Mouse (Mus musculus): Measurements from ENCODE around the gene Gusb. TPM values are rescaled to one million over a fixed set of nuclear protein-coding genes. Genes with fewer than 3 reads are reported as not detected.

Gene Gusb
- polyA plus RNA-seq, 1 experiment from 2014 or later = 46.9 TPM

DNA sequence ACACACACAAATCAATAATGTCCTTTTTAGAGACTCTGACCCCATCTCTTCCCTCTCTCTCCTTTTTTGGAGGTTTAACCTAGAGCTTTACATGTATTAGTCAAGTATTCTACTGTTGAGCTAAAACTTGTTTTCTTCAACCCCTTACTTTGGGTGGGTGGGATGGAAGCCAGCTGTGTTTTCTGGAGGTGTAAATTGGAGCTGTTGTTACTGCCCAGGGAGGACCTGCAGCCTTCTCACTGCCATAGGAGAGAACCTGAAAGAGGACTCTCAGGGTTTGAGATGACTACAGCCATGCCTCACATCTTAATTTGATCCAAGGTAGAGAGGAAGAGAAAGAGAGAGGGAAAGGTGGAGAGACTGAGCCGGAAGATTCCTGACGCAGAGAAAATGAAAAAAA lies 62.6 kb downstream of the Gusb start:
- peaks cover 7% of the 10 kb centered on the region for H3K36me3 ChIP-seq
- H3K4me3 ChIP-seq = no peak overlapping the region
- no peak overlapping the region for H3K9ac ChIP-seq
- no peaks in the 10 kb centered on the region for H3K27me3 ChIP-seq (replicated peaks)
- peaks cover 11% of the 10 kb centered on the region for H3K4me1 ChIP-seq
- WGBS = 42% methylated on average over 2 of the region's 2 CpGs
- H3K27ac ChIP-seq (replicated peaks) = no peak overlapping the region
- ATAC-seq (ENCODE audit: extremely low read depth, insufficient number of reproducible peaks, low FRiP score, low TSS enrichment) = no peak
- H3K4me2 ChIP-seq = no peak overlapping the region
- H3K9me3 ChIP-seq = no peaks in the 10 kb centered on the region

Other genes starting within 250 kb of the Gusb start
- 24.6 and 28.2 TPM in 2 replicates for gene Psph, start 215.6 kb downstream of the Gusb start, polyA plus RNA-seq (2015; fragmentation: Nextera tagmentation; extraction: Ambion mirVana)
- gene Sumf2, start 156.1 kb downstream of the Gusb start, polyA plus RNA-seq (2015; fragmentation: Nextera tagmentation; extraction: Ambion mirVana) = 26.8 and 28.7 TPM in 2 replicates
- 837 and 1,007 TPM in 2 replicates for gene Chchd2, start 115.6 kb downstream of the Gusb start, polyA plus RNA-seq (2015; fragmentation: Nextera tagmentation; extraction: Ambion mirVana)
- gene Zbed5, start 107.3 kb downstream of the Gusb start, polyA plus RNA-seq (2015; fragmentation: Nextera tagmentation; extraction: Ambion mirVana) = 3.3 and 3.9 TPM in 2 replicates
- gene Phkg1, start 104.5 kb downstream of the Gusb start, polyA plus RNA-seq (2015; fragmentation: Nextera tagmentation; extraction: Ambion mirVana) = 0.76 and 1.4 TPM in 2 replicates
- 1.6 and 1.7 TPM in 2 replicates for gene Nupr1l, start 94.5 kb downstream of the Gusb start, polyA plus RNA-seq (2015; fragmentation: Nextera tagmentation; extraction: Ambion mirVana)
- 13.7 and 14.3 TPM in 2 replicates for gene Vkorc1l1, start 61.1 kb downstream of the Gusb start, polyA plus RNA-seq (2015; fragmentation: Nextera tagmentation; extraction: Ambion mirVana)
- 18.4 and 18.7 TPM in 2 replicates for gene Asl, start 26.2 kb upstream of the Gusb start, polyA plus RNA-seq (2015; fragmentation: Nextera tagmentation; extraction: Ambion mirVana)
- 23.8 and 27.0 TPM in 2 replicates for gene Crcp, start 26.2 kb upstream of the Gusb start, polyA plus RNA-seq (2015; fragmentation: Nextera tagmentation; extraction: Ambion mirVana)
- gene Tpst1, start 70.3 kb upstream of the Gusb start, polyA plus RNA-seq (2015; fragmentation: Nextera tagmentation; extraction: Ambion mirVana) = 24.3 and 27.2 TPM in 2 replicates
- 4.0 and 4.6 TPM in 2 replicates for gene Kctd7, start 141.8 kb upstream of the Gusb start, polyA plus RNA-seq (2015; fragmentation: Nextera tagmentation; extraction: Ambion mirVana)
- gene Rabgef1, start 168.7 kb upstream of the Gusb start, polyA plus RNA-seq (2015; fragmentation: Nextera tagmentation; extraction: Ambion mirVana) = 18.3 and 19.9 TPM in 2 replicates
- 24.7 and 33.5 TPM in 2 replicates for gene Tmem248, start 214.0 kb upstream of the Gusb start, polyA plus RNA-seq (2015; fragmentation: Nextera tagmentation; extraction: Ambion mirVana)

Data from heart, embryonic 13.5 days (tissue).